Mouse (Mus musculus): Measurements from ENCODE around the gene Nt5c2.
"Not testable (repeated sequence)": the region's sequence is repeated elsewhere in the genome, so short reads cannot be mapped to it uniquely, and the experiment has no call there.

Nt5c2 gene

GRCm38 (mm10) chr19:46990153-46990518 lies 24.8 kb downstream of the Nt5c2 start:
- in situ Hi-C loops (cut with MboI; ENCODE audit: low sequenced_read_pairs): loop anchor here (10.0 kb wide), 2 partner anchors 105 to 315 kb away; partner anchors contain the start of gene Cyp17a1

DNA sequence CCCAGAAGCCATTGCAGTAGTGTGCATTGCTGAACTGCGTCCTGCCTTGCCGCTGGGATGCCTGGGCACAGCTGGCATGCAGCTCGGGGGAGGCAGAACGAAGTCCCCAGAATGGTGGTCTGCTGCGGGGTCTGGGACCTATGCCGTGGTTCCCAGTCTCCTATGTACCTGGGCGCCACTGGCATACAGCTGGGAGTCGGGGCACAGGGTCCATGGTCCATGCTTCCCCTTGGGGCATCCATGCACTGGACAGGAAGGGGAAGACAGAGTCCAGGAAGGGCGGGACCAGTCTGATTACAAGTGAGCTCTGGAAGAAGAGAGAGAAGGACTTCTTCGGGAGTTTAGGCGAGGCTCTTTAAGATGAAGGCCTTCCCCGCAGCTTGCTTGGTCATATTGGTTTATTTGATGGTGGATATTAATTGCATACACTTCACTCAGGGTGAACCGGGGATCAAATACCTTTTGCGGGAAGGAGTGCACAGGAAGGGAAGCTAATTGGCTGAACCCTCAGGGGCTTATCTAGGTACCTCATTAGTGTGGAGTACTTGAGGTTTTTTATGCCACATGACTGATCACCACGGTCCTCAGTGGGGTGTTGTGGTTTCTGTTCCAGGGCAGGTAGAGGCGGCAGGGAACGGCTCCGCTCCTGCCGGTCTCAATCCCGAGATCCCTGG lies 25.3 kb downstream of the Nt5c2 start:
- in situ Hi-C loops (cut with MboI; ENCODE audit: low sequenced_read_pairs): loop anchor here (10.0 kb wide), 2 partner anchors 105 to 315 kb away; partner anchors contain the start of gene Cyp17a1

GRCm38 (mm10) chr19:46988231-46989087 lies 26.5 kb downstream of the Nt5c2 start:
- in situ Hi-C loops (cut with MboI; ENCODE audit: low sequenced_read_pairs): no loop called here

DNA sequence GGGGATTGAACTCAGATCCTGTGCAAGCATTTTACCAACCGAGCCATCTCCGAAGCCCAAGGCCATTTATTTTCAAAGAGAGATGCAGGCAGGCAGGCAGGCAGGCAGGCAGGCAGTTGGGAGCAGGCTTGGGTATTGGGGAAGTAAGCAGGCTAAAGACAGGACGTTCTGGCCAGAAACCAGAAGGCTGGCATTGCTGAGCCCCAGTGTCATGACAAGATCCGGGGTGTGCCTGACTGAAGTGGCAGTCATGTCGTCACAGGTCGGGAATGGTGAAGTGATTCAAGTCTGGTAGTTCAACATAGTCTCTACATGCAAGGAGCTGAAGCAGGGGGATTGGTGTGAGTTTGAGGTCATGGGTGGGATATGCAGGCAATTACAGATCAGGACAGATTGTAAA lies 27.3 kb downstream of the Nt5c2 start:
- in situ Hi-C loops (cut with MboI; ENCODE audit: low sequenced_read_pairs): no loop called here

DNA sequence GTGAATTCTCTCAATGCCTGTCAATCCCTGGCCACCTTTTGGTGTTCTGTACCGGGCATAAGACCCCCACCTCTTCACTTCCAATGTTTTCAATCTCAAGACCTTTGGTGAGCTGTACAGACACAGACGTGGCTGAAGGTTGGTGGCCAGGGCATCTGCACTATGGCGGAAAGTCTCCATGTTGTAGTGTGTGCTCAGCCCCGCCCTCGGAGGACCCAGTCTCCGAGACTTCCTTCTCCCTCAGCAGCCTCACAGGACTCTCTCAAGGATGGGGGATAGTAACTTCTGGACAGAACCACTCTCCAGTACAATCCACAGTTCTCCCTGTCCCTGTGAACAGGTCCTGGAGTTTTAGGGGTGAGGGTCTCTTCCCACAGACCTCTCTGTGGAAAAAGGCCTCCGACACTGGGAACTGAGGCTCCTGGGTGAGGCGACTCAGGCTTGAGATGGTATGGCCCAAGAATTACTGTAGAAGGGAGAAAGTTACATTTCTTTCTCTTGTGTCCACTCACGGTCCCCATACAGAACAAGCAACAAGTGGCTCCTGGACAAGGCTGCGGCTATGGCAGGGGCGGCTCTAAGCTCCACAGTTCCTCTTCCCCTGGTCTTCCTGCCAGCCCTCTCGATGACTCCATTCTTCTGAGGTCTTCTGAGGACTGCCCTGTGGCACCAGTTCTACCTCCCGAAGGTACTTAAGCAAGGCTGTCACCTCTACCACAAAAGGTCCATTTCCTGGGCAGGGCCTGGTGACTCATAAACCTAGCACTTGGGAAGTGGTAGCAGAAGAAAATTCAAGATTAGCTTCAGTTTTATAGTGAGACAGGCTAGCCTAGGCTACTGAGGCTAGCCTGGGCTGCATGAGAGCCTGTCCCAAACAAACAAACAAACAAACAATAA lies 30.0 kb downstream of the Nt5c2 start:
- in situ Hi-C loops (cut with MboI; ENCODE audit: low sequenced_read_pairs): no loop called here

DNA sequence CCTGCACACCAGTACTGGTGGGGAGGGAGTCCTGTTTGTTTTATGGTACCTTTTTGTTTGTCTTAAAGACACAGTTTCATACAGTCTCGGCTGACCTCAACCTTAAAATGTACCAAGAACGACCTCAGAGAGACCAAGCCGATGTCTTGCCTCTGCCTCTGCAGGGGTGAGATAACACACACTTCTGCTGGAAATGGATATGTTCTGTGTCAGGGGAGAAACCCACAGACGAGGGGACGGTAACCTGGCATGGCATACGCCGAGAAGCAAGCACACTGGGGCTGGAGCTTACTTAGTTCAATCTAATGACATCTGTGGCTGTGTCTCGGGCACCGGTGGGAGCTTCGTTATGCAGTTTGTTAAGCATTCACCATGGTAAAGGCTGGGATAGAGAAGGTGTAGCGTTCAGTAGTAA lies 31.0 kb downstream of the Nt5c2 start:
- in situ Hi-C loops (cut with MboI; ENCODE audit: low sequenced_read_pairs): no loop called here

GRCm38 (mm10) chr19:46983352-46983965 lies 31.5 kb downstream of the Nt5c2 start:
- in situ Hi-C loops (cut with MboI; ENCODE audit: low sequenced_read_pairs): no loop called here

DNA sequence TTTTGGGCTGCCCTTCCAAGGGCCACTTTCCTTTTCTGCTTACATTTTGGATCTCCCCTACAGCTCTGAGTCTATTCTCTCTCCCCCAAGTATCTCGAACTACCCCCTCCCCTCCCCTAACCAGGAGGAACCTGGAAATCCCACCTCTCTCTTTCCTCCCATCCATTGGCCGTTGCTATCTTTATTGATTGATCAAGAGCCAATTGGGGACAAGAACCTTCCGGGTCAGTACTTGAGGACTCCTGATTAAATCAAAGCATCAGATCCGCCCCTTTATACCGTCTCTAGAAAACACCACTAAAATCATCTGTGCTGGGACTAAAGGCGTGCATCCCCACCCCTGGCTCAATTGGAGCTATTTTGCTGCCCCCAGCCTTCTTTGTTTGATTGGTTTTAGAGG lies 33.5 kb downstream of the Nt5c2 start:
- in situ Hi-C loops (cut with MboI; ENCODE audit: low sequenced_read_pairs): no loop called here

- in situ Hi-C loops (cut with MboI; ENCODE audit: low sequenced_read_pairs): no loop called here
These were observed 35.2 kb downstream of the Nt5c2 start for GRCm38 (mm10) chr19:46979781-46980105.

DNA sequence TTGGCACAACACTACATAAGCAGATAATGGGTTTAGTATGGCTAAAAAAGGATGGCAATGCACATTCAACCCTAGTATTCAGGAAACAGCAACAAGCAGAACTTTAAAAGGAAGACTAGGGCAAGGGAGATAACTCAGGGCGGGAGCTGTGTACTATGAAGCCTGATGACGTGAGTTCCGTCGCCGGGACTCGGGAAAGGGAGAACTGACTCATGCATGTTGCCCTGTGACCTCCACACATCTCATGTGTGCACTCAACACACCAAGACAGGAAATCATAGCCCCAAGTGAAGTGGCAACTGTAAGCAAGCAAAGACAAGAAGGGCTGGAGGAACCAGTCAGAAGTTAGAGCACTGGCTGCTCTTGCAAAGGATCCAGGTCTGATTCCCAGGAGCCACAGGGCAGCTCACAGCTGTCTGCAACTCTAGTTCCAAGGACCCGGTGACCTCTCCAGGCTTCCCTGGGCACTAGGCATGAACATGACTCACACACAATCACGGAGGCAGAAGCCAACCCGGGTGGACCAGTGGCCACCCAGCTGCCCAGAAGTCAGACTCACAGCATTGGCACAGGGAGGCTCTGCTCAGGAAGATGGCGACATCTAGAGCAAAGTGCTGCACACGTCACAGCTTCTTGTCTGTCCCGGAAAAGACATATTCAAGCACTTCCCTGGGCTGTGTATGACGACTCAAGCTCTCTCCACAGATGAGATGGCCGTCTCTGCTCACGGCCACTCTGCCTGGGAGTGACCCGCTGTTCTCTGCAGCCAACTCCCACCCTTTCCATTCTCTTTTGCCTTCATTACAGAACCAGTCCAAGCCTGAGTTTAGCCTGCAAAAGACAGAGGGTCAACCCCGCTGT lies 35.8 kb downstream of the Nt5c2 start:
- in situ Hi-C loops (cut with MboI; ENCODE audit: low sequenced_read_pairs): no loop called here

GRCm38 (mm10) chr19:46978069-46978468 lies 36.9 kb downstream of the Nt5c2 start:
- in situ Hi-C loops (cut with MboI; ENCODE audit: low sequenced_read_pairs): not testable (repeated sequence)

DNA sequence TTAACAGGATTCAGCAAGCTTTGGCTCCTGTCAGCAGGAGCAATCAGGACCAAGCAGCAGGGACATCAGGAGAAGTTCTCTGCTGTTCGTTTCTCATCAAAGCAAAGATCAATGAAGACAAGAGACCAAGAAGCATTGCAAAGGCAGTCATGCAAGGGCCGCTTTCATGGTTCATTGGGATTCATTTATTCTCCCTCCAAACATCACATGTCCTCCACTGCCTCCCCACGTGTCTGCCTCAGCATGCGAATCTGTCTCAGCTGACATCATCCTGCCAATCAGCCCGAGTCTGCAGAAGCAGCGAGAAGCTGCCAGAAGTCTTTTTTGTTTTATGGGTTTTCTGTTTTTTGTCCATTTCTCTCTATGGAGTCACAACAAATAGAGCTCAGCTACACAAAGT lies 37.5 kb downstream of the Nt5c2 start:
- in situ Hi-C loops (cut with MboI; ENCODE audit: low sequenced_read_pairs): no loop called here

DNA sequence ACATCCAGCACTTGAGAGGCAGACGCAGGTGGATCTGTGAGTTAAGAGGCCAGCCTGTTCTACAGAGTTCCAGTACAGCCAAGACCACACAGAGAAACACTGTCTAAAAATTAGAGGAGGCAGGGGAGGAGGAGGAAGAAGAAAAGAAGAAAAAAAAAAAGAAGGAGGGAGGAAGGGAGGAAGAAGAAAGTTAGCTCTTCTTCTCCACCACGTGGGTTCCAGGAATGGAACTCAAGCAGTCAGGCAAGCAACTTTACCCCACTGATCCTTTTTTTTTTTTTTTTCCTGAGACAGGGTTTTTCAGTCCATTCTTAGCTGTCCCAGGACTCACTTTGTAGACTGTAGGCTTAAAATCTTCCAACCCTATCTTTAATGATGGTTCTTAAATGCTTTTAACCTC lies 38.2 kb downstream of the Nt5c2 start:
- in situ Hi-C loops (cut with MboI; ENCODE audit: low sequenced_read_pairs): no loop called here

- in situ Hi-C loops (cut with MboI; ENCODE audit: low sequenced_read_pairs): no loop called here
These were observed 39.0 kb downstream of the Nt5c2 start for GRCm38 (mm10) chr19:46975997-46976396.

DNA sequence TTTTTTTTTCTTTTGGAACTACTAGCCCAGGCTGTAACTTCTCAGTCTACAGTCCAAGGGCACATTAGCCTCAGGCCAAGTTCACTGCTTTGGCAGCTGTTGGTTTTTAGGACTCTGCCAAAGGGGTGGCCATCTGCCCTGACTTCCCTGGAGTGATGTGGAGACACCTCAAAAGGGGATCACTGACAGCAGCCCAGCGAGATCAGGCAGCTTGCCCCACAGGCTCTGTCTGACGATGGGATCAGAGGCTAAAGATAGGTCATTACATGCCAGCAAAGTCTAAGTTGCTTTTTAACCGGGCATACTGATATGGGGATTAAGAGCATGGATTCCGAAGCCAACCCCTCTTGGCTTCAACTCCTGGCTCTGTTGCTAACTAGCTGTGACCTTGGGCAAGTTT lies 39.4 kb downstream of the Nt5c2 start:
- in situ Hi-C loops (cut with MboI; ENCODE audit: low sequenced_read_pairs): no loop called here

DNA sequence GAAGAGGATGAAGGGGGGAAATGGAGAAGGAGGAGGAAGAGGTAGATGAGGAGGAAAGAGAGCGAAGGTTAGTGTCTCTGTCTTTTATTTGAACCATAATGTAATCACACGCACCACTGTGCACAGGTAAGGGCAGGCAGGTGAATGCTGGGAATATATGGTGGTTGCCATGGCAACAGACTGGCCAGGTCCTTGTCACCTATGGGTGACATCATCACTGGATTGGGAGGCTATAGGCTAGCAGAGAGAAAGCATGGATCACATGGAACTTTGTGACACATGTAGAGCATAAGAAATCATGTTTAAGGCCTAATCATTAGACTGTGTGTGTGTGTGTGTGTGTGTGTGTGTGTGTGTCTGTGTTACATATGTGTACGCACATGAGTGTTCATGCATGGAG lies 42.8 kb downstream of the Nt5c2 start:
- in situ Hi-C loops (cut with MboI; ENCODE audit: low sequenced_read_pairs): no loop called here

DNA sequence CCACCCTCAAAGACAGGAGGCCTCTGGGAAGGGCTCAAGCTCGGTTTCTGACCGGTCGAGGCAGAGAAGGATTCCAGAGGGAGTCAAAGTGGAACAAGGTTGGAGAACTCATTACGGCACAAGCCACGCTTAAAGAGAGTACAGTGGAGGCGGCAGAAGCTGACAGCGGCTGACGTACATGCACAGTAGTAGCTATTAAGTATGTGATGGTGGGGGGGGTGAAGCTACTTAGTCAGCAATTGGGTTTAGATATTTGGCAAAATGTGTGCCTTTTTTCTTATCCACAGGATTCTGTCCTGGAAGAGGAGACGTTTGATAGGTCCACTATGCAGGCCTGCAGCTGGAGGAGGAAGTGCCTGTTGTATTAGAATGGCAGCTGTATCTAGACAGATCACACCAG lies 43.2 kb downstream of the Nt5c2 start:
- in situ Hi-C loops (cut with MboI; ENCODE audit: low sequenced_read_pairs): no loop called here

DNA sequence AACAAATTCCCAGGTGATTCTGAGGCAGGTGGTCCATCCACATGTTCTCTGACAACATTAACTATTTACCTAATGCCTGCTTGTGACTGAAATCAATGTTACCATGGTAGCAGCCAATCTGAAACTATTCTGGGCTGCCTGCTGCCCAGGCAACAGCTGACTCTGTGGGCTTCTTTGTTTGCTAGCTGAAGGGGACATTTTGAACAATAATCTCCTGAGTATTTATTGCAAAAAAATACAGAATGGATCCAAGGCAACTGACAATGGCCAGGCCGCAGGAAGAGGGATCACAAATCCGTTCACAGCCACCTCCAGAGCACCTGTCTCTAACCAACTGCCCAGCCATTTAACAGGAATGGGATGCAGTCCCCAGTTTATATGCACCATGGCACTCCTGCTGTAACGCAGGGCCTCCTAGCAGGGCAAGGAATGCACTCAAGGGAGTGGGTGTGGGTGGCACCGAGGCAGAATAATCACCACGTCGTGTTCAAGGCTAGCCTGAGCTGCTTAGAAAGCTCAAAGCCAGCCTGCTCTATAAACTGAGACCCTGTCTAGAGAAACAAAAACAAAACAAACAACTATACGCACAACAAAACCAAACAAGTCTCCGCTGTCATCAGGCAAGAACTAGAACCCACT lies 43.8 kb downstream of the Nt5c2 start:
- in situ Hi-C loops (cut with MboI; ENCODE audit: low sequenced_read_pairs): no loop called here

DNA sequence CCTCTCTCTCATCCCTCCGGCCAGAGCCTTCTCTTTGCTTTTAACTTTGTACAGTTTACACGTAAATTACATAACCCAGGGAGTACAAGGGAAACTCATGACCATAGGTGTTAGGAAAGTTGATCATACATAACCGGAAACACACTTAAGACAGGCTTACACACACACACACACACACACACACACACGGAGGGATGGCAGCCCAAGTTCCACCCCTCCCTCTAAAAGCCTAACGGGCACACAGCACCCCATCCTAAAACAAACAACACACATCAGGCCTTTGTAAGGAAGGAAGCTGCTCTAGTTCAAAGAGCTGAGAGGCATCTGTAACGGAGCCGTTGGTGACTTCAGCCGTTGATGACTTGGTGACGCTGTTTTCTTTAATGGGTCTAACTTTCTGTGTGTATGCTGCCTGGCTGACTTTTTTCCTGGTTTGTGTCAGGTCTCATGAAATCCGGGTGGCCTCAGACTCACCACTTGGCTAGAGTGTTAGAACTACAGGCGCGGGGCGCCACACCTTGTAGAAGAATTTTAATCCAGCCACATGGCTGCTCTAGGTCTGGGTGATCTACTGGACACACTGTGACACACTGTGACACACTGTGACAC lies 44.7 kb downstream of the Nt5c2 start:
- in situ Hi-C loops (cut with MboI; ENCODE audit: low sequenced_read_pairs): no loop called here

All from CH12F3 (cell line).